Mouse (Mus musculus) forebrain, embryonic 11.5 days (tissue): ENCODE results near the gene Topors. TPM values are rescaled to one million over a fixed set of nuclear protein-coding genes. Genes with fewer than 3 reads are reported as not detected.

Source experiments
- ATAC-seq: fragments of 200-750 bp; cut with Nextera tagmentation; replicated peaks from 2 replicates; pipeline ENCODE4 v1.8.0; 2017; ENCODE audit warnings: moderate TSS enrichment; ENCODE audit not compliant: low FRiP score
- DNase-seq: peaks from one replicate; pipeline ENCODE4 v3.0.0-alpha.2; 2017; ENCODE audit warnings: low spot score
- H3K27ac ChIP-seq: fragments of 300-500 bp; sonication (generic); 2 replicates; pipeline ENCODE4 v1.5.1; 2014; ENCODE audit warnings: low read depth, low read length
- H3K27me3 ChIP-seq: fragments of 300-500 bp; sonication (generic); 2 replicates; pipeline ENCODE4 v1.6.1; 2014; ENCODE audit warnings: mild to moderate bottlenecking, low read length, mixed read lengths; ENCODE audit not compliant: control insufficient read depth, insufficient read depth
- H3K36me3 ChIP-seq: fragments of 300-500 bp; sonication (generic); 2 replicates; pipeline ENCODE4 v1.6.1; 2014; ENCODE audit warnings: mild to moderate bottlenecking, low read length, moderate library complexity, mixed read lengths; ENCODE audit not compliant: control insufficient read depth, insufficient read depth
- H3K4me1 ChIP-seq: fragments of 300-500 bp; sonication (generic); replicated peaks from 2 replicates; pipeline ENCODE4 v1.6.1; 2014; ENCODE audit warnings: low read length, mixed read lengths; ENCODE audit not compliant: control insufficient read depth, insufficient read depth
- H3K4me2 ChIP-seq: fragments of 300-500 bp; sonication (generic); 2 replicates; pipeline ENCODE4 v1.6.1; 2014; ENCODE audit warnings: low read depth, mild to moderate bottlenecking, low read length, moderate library complexity, mixed read lengths; ENCODE audit not compliant: severe bottlenecking
- H3K4me3 ChIP-seq: fragments of 300-500 bp; sonication (generic); 2 replicates; pipeline ENCODE4 v1.5.1; 2014; ENCODE audit warnings: low read depth, low read length
- H3K9ac ChIP-seq: fragments of 300-500 bp; sonication (generic); 2 replicates; pipeline ENCODE4 v1.6.1; 2014; ENCODE audit warnings: low read length
- H3K9me3 ChIP-seq: fragments of 300-500 bp; sonication (generic); 2 replicates; pipeline ENCODE4 v1.6.1; 2016; ENCODE audit warnings: low read length, mixed read lengths; ENCODE audit not compliant: control insufficient read depth
- WGBS: fragments of 180-500 bp; shearing (Covaris S2); extraction: QIAGEN DNeasy Blood & Tissue Kit; methylation state at CpG from one replicate; pipeline ENCODE4 v1.1.7; 2014; 5-methylcytosine and 5-hydroxymethylcytosine counted together
- polyA plus RNA-seq: library from polyadenylated mRNA; unstranded; fragments of >200 nt; fragmentation: Nextera tagmentation; extraction: Ambion mirVana; gene quantifications from 2 replicates; pipeline ENCODE4 v1.2.1, GENCODE M21; 2014

Gene Topors
- polyA plus RNA-seq, 1 experiment from 2014 or later: 54.2 TPM

- no peak for DNase-seq
- WGBS: 91% methylated on average over 7 of the region's 7 CpGs
Observed at GRCm38 (mm10) chr4:40227886-40228285, 41.8 kb downstream of the Topors start.

DNA sequence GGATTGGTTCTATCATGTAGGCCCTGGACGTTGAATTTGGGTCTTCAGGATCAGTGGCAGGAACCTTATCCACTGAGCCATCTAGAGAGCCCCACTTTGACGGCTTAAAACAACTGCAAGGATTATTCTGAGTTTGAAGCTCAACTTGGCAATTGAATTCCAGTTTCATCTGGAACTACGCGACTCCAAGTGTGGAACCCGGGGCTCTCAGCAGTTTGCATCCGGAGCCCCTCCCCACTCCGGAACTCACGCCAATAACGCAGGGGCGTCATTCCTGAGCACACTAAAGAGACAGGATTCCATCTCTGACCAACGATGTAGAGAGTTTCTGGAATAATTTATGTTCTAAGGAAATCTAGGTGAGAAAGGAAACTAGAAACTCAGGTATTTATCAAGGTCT lies 42.5 kb downstream of the Topors start:
- 91% methylated on average over 11 of the region's 11 CpGs for WGBS
- Histone ChIP-seq H3K4me3 (no peak overlapping the region), H3K4me1 (no peaks in the 10 kb centered on the region), H3K9ac (no peak overlapping the region), H3K36me3 (no peaks in the 10 kb centered on the region), H3K27ac (no peak overlapping the region), H3K4me2 (no peak overlapping the region), H3K27me3 (no peaks in the 10 kb centered on the region), H3K9me3 (no peaks in the 10 kb centered on the region)
- ATAC-seq (no peak), DNase-seq (no peak)

More at GRCm38 (mm10) chr4:40227886-40228285, 41.8 kb downstream of the Topors start:
- H3K4me1 ChIP-seq: no peaks in the 10 kb centered on the region
- no peaks in the 10 kb centered on the region for H3K27me3 ChIP-seq
- ATAC-seq: no peak
- no peaks in the 10 kb centered on the region for H3K9me3 ChIP-seq
- no peaks in the 10 kb centered on the region for H3K36me3 ChIP-seq
- H3K4me3 ChIP-seq: no peak overlapping the region
- no peak overlapping the region for H3K4me2 ChIP-seq
- no peak overlapping the region for H3K27ac ChIP-seq
- no peak overlapping the region for H3K9ac ChIP-seq

DNA sequence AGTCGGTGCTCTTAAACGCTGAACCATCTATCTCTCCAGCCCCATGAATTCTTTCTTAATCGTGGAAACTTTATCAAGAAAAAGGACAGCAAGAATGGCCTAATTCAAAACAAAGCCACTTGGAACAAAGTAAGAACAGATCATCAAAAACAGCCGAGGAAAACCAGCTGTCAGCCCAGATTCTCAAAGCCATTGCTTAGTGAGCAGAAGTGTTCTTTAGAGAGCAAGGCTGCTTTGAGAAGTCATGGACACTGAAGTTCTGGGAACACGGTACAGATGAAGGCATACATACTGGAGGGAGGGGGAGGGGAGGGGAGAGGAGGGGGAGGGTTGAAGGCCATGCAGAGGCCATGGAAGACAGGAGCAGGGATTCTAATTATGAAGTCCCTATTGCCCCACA lies 43.6 kb downstream of the Topors start:
- ATAC-seq: no peak
- no peaks in the 10 kb centered on the region for H3K9me3 ChIP-seq
- no peak for DNase-seq
- H3K9ac ChIP-seq: no peak overlapping the region
- no peak overlapping the region for H3K4me3 ChIP-seq
- H3K4me1 ChIP-seq: no peaks in the 10 kb centered on the region
- H3K4me2 ChIP-seq: no peak overlapping the region
- no peak overlapping the region for H3K27ac ChIP-seq
- no peaks in the 10 kb centered on the region for H3K36me3 ChIP-seq
- no peaks in the 10 kb centered on the region for H3K27me3 ChIP-seq
- 78% methylated on average over 5 of the region's 5 CpGs for WGBS

DNA sequence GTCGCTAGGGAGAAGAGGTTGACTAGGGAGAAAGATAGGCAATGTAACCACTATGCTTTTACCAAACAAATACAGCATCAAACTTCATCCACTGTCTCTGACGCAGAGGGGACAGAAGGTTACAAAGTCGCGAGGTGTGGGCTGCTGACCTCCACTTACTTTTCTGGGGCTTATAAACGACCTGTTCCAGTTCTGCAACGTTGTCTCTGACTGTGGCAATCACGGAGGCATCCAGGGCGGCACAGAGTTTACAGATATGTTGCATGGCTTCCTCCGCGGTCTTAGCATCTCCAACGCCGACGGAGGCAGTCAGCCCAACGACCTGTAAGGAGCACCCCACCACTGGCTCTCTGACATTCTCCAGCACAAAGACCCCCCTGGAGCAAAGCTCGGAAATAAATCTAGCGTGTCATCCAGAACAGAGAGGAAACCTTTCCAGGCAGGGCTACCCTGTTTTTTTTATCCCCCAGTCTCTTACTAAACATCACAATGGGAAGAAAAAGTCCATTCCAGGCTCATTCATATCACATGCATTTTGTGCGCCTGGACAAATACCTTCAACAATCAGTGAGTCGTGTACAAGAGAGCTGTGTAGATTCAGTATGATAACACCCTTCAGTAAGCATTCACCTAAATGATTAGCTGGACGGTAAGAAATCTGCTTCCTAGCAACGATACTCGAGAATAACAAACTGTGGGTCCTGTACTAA lies 47.6 kb downstream of the Topors start:
- 57% methylated on average over 21 of the region's 21 CpGs for WGBS
- no peak overlapping the region for H3K27ac ChIP-seq
- H3K4me1 ChIP-seq: peaks cover 3% of the 10 kb centered on the region; the same call in 1 of the 2 replicates
- no peaks in the 10 kb centered on the region for H3K27me3 ChIP-seq
- DNase-seq: no peak
- no peaks in the 10 kb centered on the region for H3K36me3 ChIP-seq
- H3K9me3 ChIP-seq: no peaks in the 10 kb centered on the region
- no peak overlapping the region for H3K4me3 ChIP-seq
- H3K4me2 ChIP-seq: no peak overlapping the region
- H3K9ac ChIP-seq: no peak overlapping the region
- ATAC-seq: no peak

GRCm38 (mm10) chr4:40221004-40221760 lies 48.5 kb downstream of the Topors start:
- ATAC-seq (no peak), DNase-seq (no peak)
- no peak overlapping the region for H3K9ac ChIP-seq
- no peaks in the 10 kb centered on the region for H3K36me3 ChIP-seq
- no peaks in the 10 kb centered on the region for H3K9me3 ChIP-seq
- H3K27ac ChIP-seq: no peak overlapping the region
- no peaks in the 10 kb centered on the region for H3K27me3 ChIP-seq
- no peak overlapping the region for H3K4me2 ChIP-seq
- 46% methylated on average over 14 of the region's 14 CpGs for WGBS
- H3K4me1 ChIP-seq: peaks cover 3% of the 10 kb centered on the region; the same call in 1 of the 2 replicates
- no peak overlapping the region for H3K4me3 ChIP-seq

DNA sequence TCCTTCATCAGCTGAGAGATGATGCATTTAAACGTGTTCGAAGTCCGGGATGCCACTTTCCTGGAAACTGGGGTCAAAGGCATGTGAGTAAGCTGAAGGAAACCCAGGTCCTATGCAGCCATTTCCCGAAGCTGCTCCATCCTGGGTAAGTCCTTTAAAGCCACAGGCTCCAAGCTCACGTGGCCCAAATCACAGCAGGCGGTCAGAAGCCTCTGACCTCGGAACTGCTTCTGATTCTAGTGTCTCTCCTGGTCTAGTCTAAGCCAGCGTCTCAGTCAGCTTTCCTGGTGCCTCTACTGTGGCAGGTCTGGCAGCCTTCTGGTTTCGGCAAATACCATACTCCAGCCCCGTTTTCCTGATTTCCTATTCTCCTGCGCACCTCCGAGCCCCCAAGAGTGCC lies 49.2 kb downstream of the Topors start:
- Histone ChIP-seq H3K27me3 (no peaks in the 10 kb centered on the region), H3K36me3 (no peaks in the 10 kb centered on the region), H3K9me3 (no peaks in the 10 kb centered on the region), H3K27ac (no peak overlapping the region), H3K4me3 (no peak overlapping the region), H3K4me1 (peaks cover 3% of the 10 kb centered on the region; the same call in 1 of the 2 replicates), H3K9ac (no peak overlapping the region), H3K4me2 (no peak overlapping the region)
- WGBS: 16% methylated on average over 12 of the region's 12 CpGs
- DNase-seq (no peak), ATAC-seq (no peak)

DNA sequence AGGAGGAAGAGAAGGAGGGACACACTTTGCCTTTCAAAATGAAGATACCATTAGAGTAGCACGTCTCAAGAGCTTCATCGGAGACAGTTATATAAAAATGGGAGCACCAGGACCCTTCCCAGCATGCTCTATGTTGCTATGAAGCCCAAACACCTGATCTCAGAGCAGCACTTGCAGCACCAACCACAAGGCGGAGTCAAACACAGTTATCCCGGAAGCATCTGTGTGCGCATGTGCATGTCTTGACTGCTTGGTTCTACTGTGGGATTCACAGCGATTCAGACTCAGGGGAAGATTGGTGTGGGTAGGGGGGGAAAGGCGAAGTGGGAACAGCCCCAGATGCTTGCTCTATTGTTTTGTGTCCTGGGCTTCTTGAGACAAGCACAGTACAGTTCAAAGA lies 51.3 kb downstream of the Topors start:
- Histone ChIP-seq H3K9ac (no peak overlapping the region), H3K27me3 (no peaks in the 10 kb centered on the region), H3K4me2 (no peak overlapping the region), H3K4me1 (peaks cover 3% of the 10 kb centered on the region; the same call in 1 of the 2 replicates), H3K36me3 (no peaks in the 10 kb centered on the region), H3K27ac (no peak overlapping the region), H3K4me3 (no peak overlapping the region), H3K9me3 (no peaks in the 10 kb centered on the region)
- no peak for ATAC-seq
- WGBS: 72% methylated on average over 7 of the region's 7 CpGs
- DNase-seq: no peak

- Histone ChIP-seq H3K9ac (no peak overlapping the region), H3K36me3 (no peaks in the 10 kb centered on the region), H3K27me3 (no peaks in the 10 kb centered on the region), H3K27ac (no peak overlapping the region), H3K9me3 (no peaks in the 10 kb centered on the region), H3K4me3 (no peak overlapping the region), H3K4me2 (no peak overlapping the region), H3K4me1 (peaks cover 3% of the 10 kb centered on the region; the same call in 1 of the 2 replicates)
- no peak for ATAC-seq
- WGBS: 54% methylated on average over 3 of the region's 3 CpGs
- no peak for DNase-seq
Observed at GRCm38 (mm10) chr4:40217910-40218309, 51.7 kb downstream of the Topors start.
